Mouse (Mus musculus) cerebellum, adult 18-20 months (tissue): ENCODE results near the gene Adam12.
A peak's percentile ranks its signal among the peaks of the same experiment; 100 is the strongest.

Source experiments
- DNase-seq, 2 experiments: peaks; one replicate each; pipeline ENCODE4 v3.0.0; 2021

Gene Adam12

DNA sequence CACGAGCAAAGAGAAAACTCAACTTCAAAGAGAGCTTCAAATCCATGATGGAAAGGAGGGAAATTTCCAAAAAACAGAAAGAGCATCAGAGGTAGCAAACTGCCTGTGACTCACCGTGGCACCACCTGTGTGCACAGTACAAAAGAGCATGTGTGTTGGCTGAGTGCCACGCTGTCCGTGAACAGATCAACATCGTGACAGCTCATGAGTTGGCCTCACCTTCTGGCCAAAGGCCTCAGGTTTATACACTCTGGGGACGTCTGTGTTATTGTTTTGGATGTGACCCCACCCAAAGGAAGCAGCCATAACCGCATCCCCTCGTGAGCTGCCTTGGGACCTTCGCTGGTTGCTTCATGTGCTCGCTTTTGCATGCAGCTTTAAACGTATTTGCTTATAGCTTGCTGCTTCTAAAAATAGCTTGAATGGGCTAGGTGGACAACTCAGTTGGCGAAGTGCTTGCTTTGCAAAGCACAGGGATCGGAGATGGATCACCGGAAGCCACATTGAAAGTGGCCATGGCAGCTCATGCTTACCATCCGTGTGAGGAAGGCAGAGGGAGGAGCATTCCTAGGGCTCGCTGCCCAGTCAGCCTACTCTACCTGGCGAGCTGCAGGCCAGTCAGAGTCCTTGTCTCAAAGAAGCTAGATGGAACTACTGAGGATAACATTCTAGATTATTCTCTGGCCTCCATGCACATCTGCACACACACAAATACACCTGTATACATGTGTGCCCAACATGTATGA is 151.8 kb downstream of the Adam12 start:
- peak; percentile 30 to 58 for DNase-seq

- no peak for DNase-seq
These were observed 154.3 kb downstream of the Adam12 start for GRCm38 (mm10) chr7:134077684-134078083.

- no peak for DNase-seq
These were observed 158.9 kb downstream of the Adam12 start for GRCm38 (mm10) chr7:134073011-134073410.

DNA sequence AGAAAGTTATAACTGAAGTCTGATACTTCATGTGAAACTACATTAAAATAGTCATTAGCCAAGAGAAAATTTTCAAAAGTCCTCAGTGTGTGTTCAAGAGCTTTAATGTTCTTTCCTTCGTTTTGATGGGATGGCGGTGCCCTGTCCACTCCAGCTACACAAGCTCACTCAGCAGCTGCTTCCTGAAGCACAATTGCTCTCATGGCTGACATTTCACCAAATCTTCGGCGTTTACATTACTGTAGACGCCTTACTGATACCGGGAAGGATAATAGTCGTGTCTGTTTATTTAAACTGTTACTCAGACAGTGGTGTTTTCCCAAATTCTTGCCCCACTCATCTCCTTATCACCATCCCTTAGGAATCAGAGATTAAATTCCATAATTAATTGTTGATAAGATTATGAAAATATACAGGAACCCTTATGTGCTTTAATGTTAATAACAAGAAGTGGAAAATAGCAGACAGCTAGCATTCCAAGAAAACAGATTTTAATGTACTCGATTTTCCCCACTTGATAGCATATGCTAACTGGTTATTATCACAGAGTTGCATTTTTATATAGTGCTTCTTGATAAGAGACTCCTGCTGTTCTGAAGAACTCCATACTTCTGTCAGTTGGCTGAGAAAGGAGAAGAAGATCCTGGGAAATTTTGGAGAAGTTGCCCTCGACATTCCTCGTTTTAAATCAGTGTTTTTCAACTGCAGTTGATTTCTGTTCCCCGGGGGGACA is 160.6 kb downstream of the Adam12 start:
- DNase-seq, result no peak

GRCm38 (mm10) chr7:134062629-134063028 is 169.3 kb downstream of the Adam12 start:
- DNase-seq, result no peak

- no peak for DNase-seq
These were observed 179.5 kb downstream of the Adam12 start for GRCm38 (mm10) chr7:134052486-134052885.

DNA sequence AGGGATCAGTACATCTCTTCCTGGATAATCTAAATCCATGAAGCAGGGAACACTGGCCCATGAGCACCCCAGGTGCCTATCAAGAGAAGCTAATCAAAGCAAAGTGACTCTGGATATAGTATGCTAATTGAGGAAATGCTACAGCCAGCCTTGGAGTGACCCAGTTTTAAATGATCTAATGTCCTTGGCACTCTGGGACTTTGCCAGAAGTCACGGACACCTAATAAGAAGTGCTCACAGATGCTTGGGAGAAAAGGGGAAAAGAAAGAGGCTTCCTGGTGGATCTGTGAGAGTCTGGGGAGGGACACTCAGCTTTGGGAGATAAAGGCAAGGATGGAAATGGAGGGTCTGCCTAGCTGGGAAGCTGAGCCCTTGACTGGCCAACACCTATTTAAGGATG is 181.6 kb downstream of the Adam12 start:
- DNase-seq, result no peak

DNA sequence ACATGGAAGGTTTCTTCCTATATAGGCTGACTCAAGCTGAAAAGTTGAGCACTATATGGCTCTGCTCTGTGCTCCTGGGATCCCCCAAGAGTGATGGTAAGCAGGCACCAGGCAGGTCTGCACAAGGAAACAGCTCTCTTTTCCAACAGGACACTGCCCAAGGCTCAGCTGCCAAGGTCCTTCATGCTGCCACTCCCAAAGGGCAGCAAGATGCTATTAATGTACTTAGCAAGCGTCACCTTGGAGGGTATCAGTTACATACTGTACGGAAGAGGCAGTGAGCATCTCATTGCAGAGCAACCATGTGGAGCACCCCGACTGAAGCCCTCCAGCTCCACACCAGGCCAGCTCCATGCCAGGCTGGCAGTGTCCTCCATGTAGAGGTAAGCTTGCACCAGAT is 185.6 kb downstream of the Adam12 start:
- DNase-seq, result no peak

DNA sequence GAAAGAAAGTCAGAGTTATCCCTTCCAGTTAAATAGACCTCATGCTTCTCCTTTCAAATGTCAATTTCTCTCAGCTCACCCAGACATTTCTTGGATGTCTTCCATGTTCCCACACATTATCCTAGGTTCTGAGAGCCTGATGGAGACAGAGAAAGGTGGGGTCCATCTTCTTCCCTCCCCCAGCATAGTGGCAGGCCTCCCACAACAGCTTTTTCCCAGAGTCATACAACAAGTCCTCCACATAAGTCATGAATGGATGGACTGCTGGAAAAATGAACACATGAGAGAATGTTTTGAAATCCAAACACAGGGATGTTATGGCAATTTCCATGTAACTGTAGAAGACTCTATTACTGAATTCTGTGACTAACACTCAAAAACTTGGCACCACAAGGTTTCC is 188.4 kb downstream of the Adam12 start:
- DNase-seq, result no peak

- no peak for DNase-seq
These were observed 189.3 kb downstream of the Adam12 start for GRCm38 (mm10) chr7:134042614-134043013.

DNA sequence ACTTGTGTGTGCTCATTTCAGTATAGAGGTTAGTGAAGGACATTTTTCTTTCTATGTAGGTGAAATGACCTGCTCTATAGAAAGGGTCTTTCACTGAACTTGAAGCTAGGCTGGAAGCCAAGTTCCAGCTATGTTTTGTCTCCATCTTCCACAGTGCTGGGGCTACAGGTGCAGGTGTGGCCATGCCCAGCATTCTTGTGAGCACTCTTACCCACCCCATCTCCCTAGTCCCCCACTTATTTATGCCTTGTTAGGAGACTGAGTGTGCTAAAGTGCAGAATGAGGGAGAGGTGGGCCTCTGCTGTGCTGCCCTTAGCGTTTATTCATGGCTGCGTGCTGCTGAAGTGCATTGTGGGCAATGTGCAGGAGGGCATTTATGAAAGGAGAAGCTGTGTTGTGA is 198.0 kb downstream of the Adam12 start:
- DNase-seq, result no peak

GRCm38 (mm10) chr7:134032959-134033366 is 199.0 kb downstream of the Adam12 start:
- DNase-seq, result no peak

DNA sequence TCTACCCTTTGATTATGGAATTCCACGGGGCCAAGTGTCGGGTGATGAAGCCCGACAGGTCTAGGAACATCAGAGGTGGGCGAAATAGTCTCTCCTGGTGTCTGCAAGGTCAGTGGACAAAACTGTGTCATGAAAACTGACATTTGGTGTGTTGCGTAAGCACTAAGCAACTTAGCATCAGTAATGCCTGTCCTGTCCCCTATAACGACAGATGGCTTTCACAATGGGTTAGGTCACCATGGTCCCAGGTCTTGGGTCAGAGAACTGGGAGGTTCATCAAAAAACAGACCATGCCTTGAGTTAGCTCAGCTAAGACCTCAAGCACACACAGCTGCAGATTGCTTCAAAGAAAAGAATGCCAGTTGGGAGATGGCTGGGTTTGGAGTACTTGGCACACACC is 200.2 kb downstream of the Adam12 start:
- no peak for DNase-seq

GRCm38 (mm10) chr7:134031256-134031655 is 200.7 kb downstream of the Adam12 start:
- no peak for DNase-seq

DNA sequence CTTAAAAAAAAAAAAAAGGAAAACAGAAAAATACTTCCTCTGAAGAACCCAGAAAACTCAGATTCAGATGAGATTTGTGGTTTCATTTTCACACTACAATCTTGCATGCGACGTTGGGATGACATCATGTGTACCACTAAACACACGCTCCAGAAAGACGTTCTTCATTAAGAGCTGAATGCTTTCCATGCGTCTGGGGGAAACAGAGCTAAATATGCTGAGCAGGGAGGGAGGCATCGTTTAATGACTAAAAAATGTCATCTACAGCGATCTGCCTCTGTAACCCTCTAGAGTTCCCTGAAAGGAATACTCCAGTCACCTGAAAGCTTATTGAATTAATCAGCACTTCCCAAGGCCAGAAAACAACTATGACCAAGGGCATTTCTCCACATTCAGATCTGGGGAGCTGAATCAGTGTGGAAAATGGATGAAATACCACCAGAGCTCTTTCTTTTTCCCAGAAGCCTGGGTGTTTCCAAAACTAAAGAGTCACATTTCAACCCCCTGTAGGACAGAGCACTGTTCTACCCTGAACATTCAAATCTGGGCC is 203.6 kb downstream of the Adam12 start:
- no peak for DNase-seq

DNA sequence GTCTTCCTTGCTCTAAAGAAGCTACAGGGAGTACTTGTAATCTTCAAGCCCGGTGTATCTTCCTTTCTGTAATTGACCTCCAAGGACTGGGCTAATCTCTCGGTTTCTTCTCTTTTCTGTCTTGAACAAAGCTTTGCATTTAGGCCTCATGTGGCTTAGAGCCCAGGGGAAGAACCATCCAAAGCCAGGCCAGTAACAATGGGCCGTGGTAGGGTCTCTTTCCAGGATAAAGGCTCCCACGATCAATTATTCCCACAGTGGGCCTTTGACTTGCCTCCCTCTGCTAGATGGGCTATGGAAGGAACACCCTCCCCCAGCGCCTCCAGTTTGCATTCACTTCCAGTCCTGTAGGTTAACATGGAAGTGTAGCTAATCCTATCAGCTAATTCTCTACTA is 204.9 kb downstream of the Adam12 start:
- DNase-seq, result no peak

GRCm38 (mm10) chr7:134026200-134027019 is 205.5 kb downstream of the Adam12 start:
- peak; percentile 31 to 40 for DNase-seq

DNA sequence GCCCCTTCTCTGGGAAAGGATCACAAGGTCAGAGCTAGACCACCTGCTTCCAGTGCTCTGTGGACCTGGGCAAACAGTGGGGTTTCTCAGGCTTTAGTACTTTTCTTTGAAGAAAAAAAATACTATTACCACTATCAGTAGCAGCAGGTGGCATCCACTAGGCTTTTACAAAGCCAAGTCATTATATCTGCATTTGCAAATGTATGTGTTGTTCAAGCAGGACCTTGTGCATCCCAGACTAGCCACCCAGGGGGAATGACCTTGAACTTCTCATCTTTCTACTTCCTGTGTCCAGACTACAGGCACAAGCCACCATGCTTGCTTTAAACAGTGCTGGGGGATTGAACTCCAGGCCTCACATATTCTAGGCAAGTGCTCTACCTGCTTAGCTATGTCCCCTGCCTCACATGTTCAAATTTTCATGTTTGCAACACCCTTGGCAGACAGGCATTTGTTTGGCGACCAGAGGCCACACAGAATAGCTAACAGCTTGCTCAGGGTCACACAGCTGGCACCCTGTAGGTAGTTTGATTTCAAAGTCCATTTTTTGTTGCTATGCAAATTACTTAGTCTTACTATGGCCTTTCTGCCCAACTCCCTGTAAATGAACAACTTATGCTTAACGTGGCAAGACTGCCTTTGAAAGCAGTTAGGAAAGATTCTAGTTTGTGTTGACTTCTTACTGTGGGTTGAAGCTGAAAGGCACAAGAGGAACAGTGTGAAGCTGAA is 209.6 kb downstream of the Adam12 start:
- no peak for DNase-seq

DNA sequence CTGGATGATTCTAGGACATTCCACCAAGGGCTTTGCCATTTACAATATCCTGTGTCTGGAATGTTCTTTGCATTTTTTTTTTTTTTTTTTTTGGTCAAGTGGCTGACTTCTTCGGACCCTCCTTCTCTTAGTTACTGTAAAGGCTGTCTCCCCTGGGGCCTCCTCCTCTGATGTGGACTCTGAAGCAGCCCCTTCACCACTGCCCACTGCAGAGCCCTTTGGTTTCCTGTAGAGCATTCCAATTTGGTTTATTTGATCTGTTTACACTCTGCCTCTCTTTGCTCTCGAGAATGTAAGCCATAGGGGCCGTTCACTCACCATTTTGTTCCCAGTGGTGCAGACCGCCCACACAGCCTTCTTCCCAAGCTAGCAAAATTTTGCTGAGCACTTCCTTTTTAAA is 216.7 kb downstream of the Adam12 start:
- DNase-seq, result no peak

GRCm38 (mm10) chr7:134014733-134015132 is 217.2 kb downstream of the Adam12 start:
- no peak for DNase-seq

DNA sequence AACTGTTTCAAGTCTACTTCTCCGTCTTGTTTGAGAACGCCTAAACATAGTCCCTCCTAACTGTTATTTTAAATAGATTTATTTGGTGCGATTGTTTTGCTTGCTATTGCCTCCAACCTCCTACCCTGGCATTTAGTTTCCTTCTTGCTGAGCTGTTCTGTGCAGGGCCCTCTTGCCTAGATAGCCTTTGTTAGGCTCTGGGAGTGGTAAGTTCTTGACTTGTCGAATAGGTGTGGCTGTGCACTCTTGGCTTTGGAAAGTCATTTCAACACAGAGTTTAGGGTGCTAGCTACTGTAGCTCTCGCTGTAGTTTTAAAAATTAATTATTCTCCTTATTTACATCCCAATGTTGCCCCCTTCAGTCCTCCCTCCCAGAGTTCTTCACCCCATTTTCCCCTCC is 222.8 kb downstream of the Adam12 start:
- DNase-seq, result no peak

GRCm38 (mm10) chr7:134007942-134008361 is 224.0 kb downstream of the Adam12 start:
- no peak for DNase-seq

GRCm38 (mm10) chr7:134001581-134001980 is 230.4 kb downstream of the Adam12 start:
- DNase-seq, result no peak
